Mouse (Mus musculus) embryonic facial prominence, embryonic 10.5 days (tissue): ENCODE results near the gene Dennd5a. TPM values are rescaled to one million over a fixed set of nuclear protein-coding genes. Genes with fewer than 3 reads are reported as not detected.

Source experiments
- DNase-seq: peaks from one replicate; pipeline ENCODE4 v3.0.0-alpha.2; 2017; ENCODE audit warnings: low spot score
- H3K27ac ChIP-seq: fragments of 300-500 bp; sonication (generic); replicated peaks from 2 replicates; pipeline ENCODE4 v1.5.1; 2016; ENCODE audit warnings: mild to moderate bottlenecking
- H3K27me3 ChIP-seq: fragments of 300-500 bp; sonication (generic); replicated peaks from 2 replicates; pipeline ENCODE4 v1.6.1; 2016; ENCODE audit warnings: low read depth, mild to moderate bottlenecking; ENCODE audit not compliant: poor library complexity, severe bottlenecking
- H3K36me3 ChIP-seq: fragments of 300-500 bp; sonication (generic); replicated peaks from 2 replicates; pipeline ENCODE4 v1.6.1; 2016; ENCODE audit warnings: mild to moderate bottlenecking, moderate library complexity
- H3K4me1 ChIP-seq: fragments of 300-500 bp; sonication (generic); 2 replicates; pipeline ENCODE4 v1.6.1; 2016
- H3K4me3 ChIP-seq: fragments of 300-500 bp; sonication (generic); 2 replicates; pipeline ENCODE4 v1.5.1; 2016; ENCODE audit warnings: mild to moderate bottlenecking, moderate library complexity
- H3K9me3 ChIP-seq: fragments of 300-500 bp; sonication (generic); 2 replicates; pipeline ENCODE4 v1.6.1; 2016; ENCODE audit warnings: mild to moderate bottlenecking
- WGBS: fragments of 180-500 bp; shearing (Covaris S2); methylation state at CpG from one replicate; pipeline ENCODE4 v1.1.7; 2016; 5-methylcytosine and 5-hydroxymethylcytosine counted together
- polyA plus RNA-seq: library from polyadenylated mRNA; unstranded; fragments of >200 nt; fragmentation: Nextera tagmentation; extraction: Ambion mirVana; gene quantifications from 2 replicates; pipeline ENCODE4 v1.2.1, GENCODE M21; 2016

Dennd5a gene
- polyA plus RNA-seq, 1 experiment from 2014 or later, result 33.3 TPM

- no peaks in the 10 kb centered on the region for H3K27me3 ChIP-seq
- DNase-seq, result peak; percentile 76
- peaks cover 91% of the 10 kb centered on the region for H3K36me3 ChIP-seq
- 44% methylated on average over 3 of the region's 3 CpGs for WGBS
- no peak overlapping the region for H3K4me3 ChIP-seq
- no peak overlapping the region for H3K27ac ChIP-seq
- H3K9me3 ChIP-seq, result no peaks in the 10 kb centered on the region
- H3K4me1 ChIP-seq, result peaks cover 3% of the 10 kb centered on the region
Observed at GRCm38 (mm10) chr7:109892530-109892929, 67.7 kb downstream of the Dennd5a start.

- Histone ChIP-seq H3K36me3 (peaks cover 91% of the 10 kb centered on the region), H3K27me3 (no peaks in the 10 kb centered on the region), H3K4me3 (no peak overlapping the region), H3K9me3 (no peaks in the 10 kb centered on the region), H3K4me1 (peaks cover 3% of the 10 kb centered on the region), H3K27ac (no peak overlapping the region)
- WGBS, result 84% methylated on average over 4 of the region's 4 CpGs
- no peak for DNase-seq
Observed at GRCm38 (mm10) chr7:109891786-109892185, 68.5 kb downstream of the Dennd5a start.

GRCm38 (mm10) chr7:109890256-109890655 lies 70.0 kb downstream of the Dennd5a start:
- no peaks in the 10 kb centered on the region for H3K27me3 ChIP-seq
- no peaks in the 10 kb centered on the region for H3K9me3 ChIP-seq
- H3K4me3 ChIP-seq, result no peak overlapping the region
- H3K4me1 ChIP-seq, result peaks cover 3% of the 10 kb centered on the region
- peaks cover 83% of the 10 kb centered on the region for H3K36me3 ChIP-seq
- no peak overlapping the region for H3K27ac ChIP-seq
- DNase-seq, result no peak
- WGBS, result 85% methylated on average over 2 of the region's 2 CpGs

- no peak for DNase-seq
- 63% methylated on average over 5 of the region's 5 CpGs for WGBS
- Histone ChIP-seq H3K36me3 (peaks cover 73% of the 10 kb centered on the region), H3K9me3 (no peaks in the 10 kb centered on the region), H3K4me3 (no peak overlapping the region), H3K27me3 (no peaks in the 10 kb centered on the region), H3K27ac (no peak overlapping the region), H3K4me1 (peaks cover 3% of the 10 kb centered on the region)
Observed at GRCm38 (mm10) chr7:109889300-109889699, 71.0 kb downstream of the Dennd5a start.

GRCm38 (mm10) chr7:109886249-109886648 lies 74.0 kb downstream of the Dennd5a start:
- Histone ChIP-seq H3K36me3 (peaks cover 46% of the 10 kb centered on the region), H3K9me3 (no peaks in the 10 kb centered on the region), H3K4me1 (peaks cover 3% of the 10 kb centered on the region), H3K27me3 (no peaks in the 10 kb centered on the region), H3K27ac (no peak overlapping the region), H3K4me3 (no peak overlapping the region)
- DNase-seq, result no peak
- WGBS, result 86% methylated on average over 1 of the region's 1 CpGs

- H3K4me3 ChIP-seq, result no peak overlapping the region
- WGBS, result 94% methylated on average over 2 of the region's 2 CpGs
- no peaks in the 10 kb centered on the region for H3K27me3 ChIP-seq
- no peaks in the 10 kb centered on the region for H3K4me1 ChIP-seq
- H3K36me3 ChIP-seq, result peaks cover 14% of the 10 kb centered on the region
- H3K27ac ChIP-seq, result no peak overlapping the region
- DNase-seq, result no peak
- no peaks in the 10 kb centered on the region for H3K9me3 ChIP-seq
Observed at GRCm38 (mm10) chr7:109882574-109882973, 77.7 kb downstream of the Dennd5a start.

- Histone ChIP-seq H3K4me3 (no peak overlapping the region), H3K27me3 (no peaks in the 10 kb centered on the region), H3K4me1 (no peaks in the 10 kb centered on the region), H3K9me3 (no peaks in the 10 kb centered on the region), H3K36me3 (peaks cover 5% of the 10 kb centered on the region), H3K27ac (no peak overlapping the region)
- DNase-seq, result no peak
- 45% methylated on average over 2 of the region's 2 CpGs for WGBS
Observed at GRCm38 (mm10) chr7:109881561-109882099, 78.6 kb downstream of the Dennd5a start.

GRCm38 (mm10) chr7:109879158-109879557 lies 81.1 kb downstream of the Dennd5a start:
- Histone ChIP-seq H3K4me1 (no peaks in the 10 kb centered on the region), H3K36me3 (no peaks in the 10 kb centered on the region), H3K27me3 (no peaks in the 10 kb centered on the region), H3K27ac (no peak overlapping the region), H3K4me3 (no peak overlapping the region), H3K9me3 (no peaks in the 10 kb centered on the region)
- WGBS, result 55% methylated on average over 12 of the region's 12 CpGs
- no peak for DNase-seq

- 73% methylated on average over 8 of the region's 8 CpGs for WGBS
Observed at GRCm38 (mm10) chr7:109876085-109876484, 84.2 kb downstream of the Dennd5a start.

GRCm38 (mm10) chr7:109875598-109875997 lies 84.7 kb downstream of the Dennd5a start:
- no peak for DNase-seq
- H3K27ac ChIP-seq, result no peak overlapping the region
- WGBS, result 62% methylated on average over 3 of the region's 3 CpGs

More at GRCm38 (mm10) chr7:109876085-109876484, 84.2 kb downstream of the Dennd5a start:
- Histone ChIP-seq H3K36me3 (no peaks in the 10 kb centered on the region), H3K4me1 (no peaks in the 10 kb centered on the region), H3K4me3 (no peak overlapping the region), H3K9me3 (no peaks in the 10 kb centered on the region), H3K27ac (no peak overlapping the region), H3K27me3 (no peaks in the 10 kb centered on the region)
- no peak for DNase-seq

GRCm38 (mm10) chr7:109875033-109875432 lies 85.2 kb downstream of the Dennd5a start:
- Histone ChIP-seq H3K9me3 (no peaks in the 10 kb centered on the region), H3K4me1 (no peaks in the 10 kb centered on the region), H3K27ac (no peak overlapping the region), H3K27me3 (no peaks in the 10 kb centered on the region), H3K4me3 (no peak overlapping the region), H3K36me3 (no peaks in the 10 kb centered on the region)
- DNase-seq, result no peak

More at GRCm38 (mm10) chr7:109875598-109875997, 84.7 kb downstream of the Dennd5a start:
- Histone ChIP-seq H3K4me3 (no peak overlapping the region), H3K27me3 (no peaks in the 10 kb centered on the region), H3K9me3 (no peaks in the 10 kb centered on the region), H3K36me3 (no peaks in the 10 kb centered on the region), H3K4me1 (no peaks in the 10 kb centered on the region)

- H3K27me3 ChIP-seq, result peaks cover 9% of the 10 kb centered on the region
- no peak overlapping the region for H3K4me3 ChIP-seq
- no peak overlapping the region for H3K27ac ChIP-seq
- H3K9me3 ChIP-seq, result no peaks in the 10 kb centered on the region
- no peaks in the 10 kb centered on the region for H3K36me3 ChIP-seq
- no peak for DNase-seq
- 52% methylated on average over 5 of the region's 5 CpGs for WGBS
- no peaks in the 10 kb centered on the region for H3K4me1 ChIP-seq
Observed at GRCm38 (mm10) chr7:109873170-109873569, 87.1 kb downstream of the Dennd5a start.

- DNase-seq, result no peak
- Histone ChIP-seq H3K4me1 (peaks cover 10% of the 10 kb centered on the region), H3K9me3 (no peaks in the 10 kb centered on the region), H3K36me3 (no peaks in the 10 kb centered on the region), H3K27me3 (peaks cover 26% of the 10 kb centered on the region), H3K27ac (no peak overlapping the region), H3K4me3 (no peak overlapping the region)
- 82% methylated on average over 5 of the region's 5 CpGs for WGBS
Observed at GRCm38 (mm10) chr7:109871232-109871631, 89.0 kb downstream of the Dennd5a start.
